Mouse (Mus musculus): ENCODE data around the gene Pcca. TPM values are rescaled to one million over a fixed set of nuclear protein-coding genes. Genes with fewer than 3 reads are reported as not detected.

Gene Pcca
- total RNA-seq, 2 experiments from 2014 or later = 28.4 to 29.2 TPM

- DNase-seq (ENCODE audit: low spot score in 2 of 2) = no peak
Measured at GRCm38 (mm10) chr14:122730921-122731551, 196.9 kb downstream of the Pcca start.

DNA sequence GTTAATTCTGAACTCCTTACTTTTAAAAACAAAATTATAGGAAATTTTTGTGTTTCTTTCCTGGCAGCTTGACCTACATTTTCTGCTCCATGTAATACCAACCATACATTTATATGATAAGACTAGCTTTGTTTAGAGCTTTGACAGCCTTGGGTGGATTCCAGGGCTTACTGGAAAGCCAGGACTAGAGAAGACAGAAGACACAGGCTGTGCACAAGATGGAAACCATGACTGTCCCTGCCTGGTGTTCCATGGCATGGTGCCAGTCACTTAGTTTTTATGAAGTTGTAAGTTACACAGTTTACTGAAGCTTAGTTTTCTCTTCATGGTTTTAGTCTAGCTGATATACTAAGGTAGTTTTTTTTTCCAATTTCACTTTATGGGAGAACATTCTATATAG lies 202.7 kb downstream of the Pcca start:
- no peak for DNase-seq (ENCODE audit: low spot score in 2 of 2)

DNA sequence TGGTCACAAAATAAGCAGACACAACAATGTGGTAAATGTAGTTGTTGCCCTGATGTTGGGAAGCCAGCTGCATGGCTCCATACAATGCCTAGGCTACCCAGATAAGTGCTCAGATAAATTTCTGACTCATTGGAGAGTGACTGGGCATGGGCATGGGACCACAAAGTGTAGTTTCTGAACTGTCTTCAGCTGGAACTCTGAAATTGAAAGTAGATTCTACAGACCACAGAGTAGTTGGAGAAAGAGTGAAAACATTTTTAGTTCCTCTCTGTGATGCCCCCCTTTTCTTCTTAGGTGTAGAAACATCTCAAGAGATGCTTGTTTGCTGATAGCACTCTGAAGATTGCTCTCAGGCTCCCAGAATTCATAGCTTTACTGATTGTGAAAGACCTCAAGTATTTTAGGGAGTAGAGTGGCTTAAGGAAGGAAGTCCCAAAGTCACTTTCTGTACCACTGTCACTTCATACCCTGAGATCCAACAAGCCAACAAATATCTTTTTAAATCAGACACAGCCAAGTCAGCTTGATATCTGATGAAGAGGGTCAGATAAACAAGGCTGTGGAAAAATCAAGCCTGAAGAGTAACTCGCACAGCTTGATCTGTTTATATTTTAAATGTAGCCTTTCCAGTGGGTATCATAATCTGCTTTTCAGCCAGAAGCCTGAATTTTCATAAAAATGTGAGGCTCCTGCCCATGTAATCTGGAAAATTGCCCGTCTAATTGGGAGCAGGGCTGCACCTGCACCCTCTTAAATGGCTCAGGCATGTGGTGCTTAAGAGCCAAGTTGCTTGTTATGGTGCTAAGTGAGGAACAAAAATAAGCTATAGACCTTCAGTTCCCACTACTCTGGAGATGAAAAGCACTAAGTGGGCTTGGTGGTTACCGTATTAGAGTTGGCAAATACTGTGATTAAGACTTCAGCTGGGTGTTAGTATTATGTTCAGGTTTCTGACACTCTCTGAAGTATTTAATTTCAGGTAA lies 214.0 kb downstream of the Pcca start:
- no peak for DNase-seq (ENCODE audit: low spot score in 2 of 2)

- DNase-seq (ENCODE audit: low spot score in 2 of 2) = no peak
Measured at GRCm38 (mm10) chr14:122751552-122751951, 217.4 kb downstream of the Pcca start.

DNA sequence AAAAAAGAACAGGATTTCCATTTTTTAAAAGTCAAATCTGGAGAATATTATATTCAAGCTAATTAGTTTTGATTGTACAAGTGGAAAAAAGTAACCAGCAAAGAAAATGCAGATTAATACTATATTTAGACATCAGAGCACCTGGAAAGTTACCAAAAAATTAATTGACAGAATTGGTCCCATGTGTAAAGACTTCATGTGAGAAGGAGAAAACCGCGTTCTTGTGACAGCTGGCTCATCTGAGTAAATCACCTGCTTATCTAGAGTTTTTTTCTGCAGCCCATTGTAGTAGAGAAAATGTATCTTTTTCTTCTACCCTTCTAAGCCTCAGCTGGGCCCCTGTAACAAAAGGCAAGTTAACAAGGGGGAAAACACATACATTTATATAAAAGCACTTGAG lies 219.2 kb downstream of the Pcca start:
- no peak for DNase-seq (ENCODE audit: low spot score in 2 of 2)

GRCm38 (mm10) chr14:122754311-122754710 lies 220.2 kb downstream of the Pcca start:
- DNase-seq (ENCODE audit: low spot score in 2 of 2) = no peak

- peak in 1 of 2 experiments; percentile 14 for DNase-seq (ENCODE audit: low spot score in 2 of 2)
Measured at GRCm38 (mm10) chr14:122755559-122755958, 221.4 kb downstream of the Pcca start.

GRCm38 (mm10) chr14:122756671-122757070 lies 222.5 kb downstream of the Pcca start:
- DNase-seq (ENCODE audit: low spot score in 2 of 2) = no peak

DNA sequence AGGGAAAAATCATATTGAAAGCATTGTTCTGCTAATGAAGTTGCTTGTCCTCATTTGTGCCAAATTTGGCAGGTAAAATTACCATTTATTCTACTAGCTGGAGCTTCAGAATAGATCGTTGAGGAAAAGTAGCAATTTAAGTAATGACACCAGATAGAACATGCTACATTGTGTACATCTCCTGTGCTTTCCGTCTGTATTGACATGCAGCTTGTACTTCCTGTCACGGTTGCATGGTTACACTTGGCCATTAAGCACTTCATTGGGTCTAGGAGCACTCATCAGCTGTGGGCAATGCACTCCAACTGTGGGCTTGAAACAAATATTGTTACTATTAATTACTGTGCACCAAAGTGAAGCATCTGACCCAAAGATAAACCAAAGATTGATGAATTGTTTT lies 225.8 kb downstream of the Pcca start:
- DNase-seq (ENCODE audit: low spot score in 2 of 2) = no peak

DNA sequence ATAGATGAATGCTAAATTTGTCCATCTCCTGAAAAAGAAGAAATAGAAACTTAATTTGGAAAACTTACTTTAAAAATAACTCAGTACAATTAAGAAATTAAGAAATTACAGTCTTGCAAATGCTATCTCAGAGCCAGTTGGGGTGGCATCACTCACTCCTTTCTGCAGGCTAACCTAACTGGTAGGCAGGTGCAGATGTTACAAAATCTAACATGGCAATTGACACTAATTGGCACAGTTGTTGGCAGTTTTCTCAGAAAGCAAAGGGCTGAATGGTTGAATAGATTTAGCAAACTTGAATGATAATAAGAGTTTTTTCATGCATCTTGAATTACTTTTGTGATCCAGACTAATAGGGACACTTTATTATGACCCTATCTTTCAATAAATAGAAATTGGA lies 226.7 kb downstream of the Pcca start:
- no peak for DNase-seq (ENCODE audit: low spot score in 2 of 2)

- DNase-seq (ENCODE audit: low spot score in 2 of 2) = no peak
Measured at GRCm38 (mm10) chr14:122762603-122763002, 228.5 kb downstream of the Pcca start.

- no peak for DNase-seq (ENCODE audit: low spot score in 2 of 2)
Measured at GRCm38 (mm10) chr14:122765951-122766350, 231.8 kb downstream of the Pcca start.

DNA sequence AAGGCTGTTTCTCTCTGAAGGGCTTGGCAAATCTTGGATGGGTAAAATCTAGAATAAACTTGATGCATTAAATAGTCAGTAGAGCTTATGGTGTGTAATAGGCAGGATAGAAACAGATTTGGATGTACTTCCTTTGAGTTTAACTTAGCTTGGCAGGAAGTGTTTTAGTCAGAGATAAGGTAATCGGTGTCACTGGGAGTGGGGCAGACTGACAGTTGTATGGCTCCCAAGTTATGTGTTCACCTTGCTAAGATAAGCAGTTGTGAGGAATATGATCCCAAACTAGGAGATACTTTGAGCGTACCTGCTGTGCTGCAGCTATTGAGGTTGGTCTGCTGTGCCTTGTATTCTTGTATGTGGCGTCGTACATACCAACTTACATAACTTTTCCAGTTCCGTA lies 232.3 kb downstream of the Pcca start:
- DNase-seq (ENCODE audit: low spot score in 2 of 2) = no peak

GRCm38 (mm10) chr14:122784701-122785100 lies 250.6 kb downstream of the Pcca start:
- DNase-seq (ENCODE audit: low spot score in 2 of 2) = no peak

DNA sequence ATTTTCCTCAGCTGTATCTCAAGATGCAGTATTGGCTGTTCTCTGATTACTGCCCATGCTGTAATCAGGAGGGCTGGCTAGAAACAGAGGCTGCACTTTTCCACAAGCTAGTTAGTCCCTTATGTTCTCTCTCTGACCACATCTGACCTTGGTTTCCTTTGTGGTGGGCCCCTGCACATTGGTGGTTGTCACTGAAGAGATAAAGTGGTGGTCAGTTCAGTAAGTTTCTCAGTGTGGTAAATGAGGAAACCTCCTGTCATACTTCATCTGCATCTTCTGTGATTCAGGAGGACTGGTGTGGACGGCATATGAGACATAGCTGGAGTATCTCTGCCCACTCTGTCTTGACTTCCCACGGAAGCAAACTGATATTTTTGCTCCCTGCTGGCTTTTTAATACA lies 254.1 kb downstream of the Pcca start:
- no peak for DNase-seq (ENCODE audit: low spot score in 2 of 2)

DNA sequence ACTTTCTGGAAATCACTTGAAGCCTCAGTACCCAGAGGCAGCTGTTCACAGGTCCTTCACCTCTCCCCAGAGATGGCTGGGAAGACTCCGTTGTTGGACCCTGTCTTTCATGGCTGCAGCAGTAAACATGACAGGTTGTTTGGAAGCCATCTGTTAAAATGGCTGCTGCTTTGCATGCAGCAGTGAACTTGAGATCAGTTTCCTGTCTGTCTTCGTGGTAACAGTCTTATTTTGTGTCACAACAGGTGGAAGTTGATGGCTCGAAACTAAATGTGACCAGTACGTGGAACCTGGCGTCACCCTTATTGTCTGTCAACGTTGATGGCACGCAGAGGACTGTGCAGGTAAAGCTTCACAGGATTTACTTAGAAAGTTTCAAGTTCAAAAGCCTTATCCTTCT lies 256.0 kb downstream of the Pcca start:
- no peak for DNase-seq (ENCODE audit: low spot score in 2 of 2)

DNA sequence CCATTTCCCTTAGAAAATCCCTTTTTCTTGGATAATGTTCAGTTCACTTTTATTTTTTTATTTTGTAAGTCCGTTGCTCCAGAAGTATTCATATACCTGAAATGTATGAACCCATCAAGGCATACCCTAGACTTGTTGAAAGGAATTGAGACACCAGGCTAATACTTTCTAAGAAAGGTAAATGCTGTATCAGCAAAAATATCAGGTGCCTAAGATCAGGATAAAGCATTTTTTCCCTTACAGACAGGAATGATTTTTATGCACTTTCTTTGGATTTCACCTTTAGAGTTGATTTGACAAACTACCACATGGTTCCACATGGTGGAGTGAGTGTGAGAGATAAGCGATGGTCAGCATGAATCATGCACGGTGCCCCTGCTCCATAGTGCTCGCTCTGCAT lies 259.2 kb downstream of the Pcca start:
- DNase-seq (ENCODE audit: low spot score in 2 of 2) = no peak

- DNase-seq (ENCODE audit: low spot score in 2 of 2) = no peak
Measured at GRCm38 (mm10) chr14:122800296-122800695, 266.2 kb downstream of the Pcca start.

- no peak for DNase-seq (ENCODE audit: low spot score in 2 of 2)
Measured at GRCm38 (mm10) chr14:122821002-122821401, 286.9 kb downstream of the Pcca start.

DNA sequence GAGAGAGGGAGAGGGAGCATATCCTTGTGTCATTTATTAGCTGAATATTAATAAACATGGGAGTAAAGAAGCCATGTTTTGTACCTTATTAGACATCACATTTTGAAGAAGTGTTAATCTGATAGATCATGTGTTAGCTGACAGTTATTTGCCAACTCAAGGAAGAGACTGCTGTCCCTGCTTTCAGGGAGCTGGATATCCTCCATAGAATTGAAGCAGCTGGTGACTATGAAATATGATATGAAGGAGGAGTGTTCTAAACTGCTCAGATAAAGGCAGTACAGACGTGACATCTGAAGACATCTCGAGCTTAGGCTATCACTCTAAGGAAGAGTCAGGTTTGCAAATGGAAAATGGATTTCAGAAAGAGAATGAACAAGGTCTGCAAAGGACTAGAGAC lies 289.7 kb downstream of the Pcca start:
- DNase-seq (ENCODE audit: low spot score in 2 of 2) = no peak

- no peak for DNase-seq (ENCODE audit: low spot score in 2 of 2)
Measured at GRCm38 (mm10) chr14:122825464-122825863, 291.3 kb downstream of the Pcca start.

GRCm38 (mm10) chr14:122830433-122830832 lies 296.3 kb downstream of the Pcca start:
- DNase-seq (ENCODE audit: low spot score in 2 of 2) = no peak

All from gastrocnemius, postnatal 4 days (tissue).